14 mouse cellular contexts compared by ENCODE assay signal in genomic region chr14:97258461-97258860, GRCm38 (mm10).
"Had no signal": no experiment of that assay in that cellular context is flagged by ENCODE, and none has a peak within 500 bp of the region (broad histone marks: within the 10 kb centered on the region; RNA-seq: fewer than 3 reads in every experiment).

No protein-coding gene starts in this region.

- H3K9me3 ChIP-seq: limb, embryonic 10.5 days; liver, embryonic 15.5 days; midbrain, embryonic 15.5 days had no signal

- H3K4me2 ChIP-seq: liver, embryonic 11.5 days; liver, embryonic 15.5 days; midbrain, embryonic 15.5 days had no signal

- H3K4me3 ChIP-seq: left cerebral cortex, adult 2 months; limb, embryonic 10.5 days; liver, embryonic 15.5 days; midbrain, embryonic 15.5 days had no signal

- DNase-seq: kidney, adult 11 months; kidney, adult 9 months; kidney, postnatal 10 days; lung, adult 2 months; lung, postnatal 14 days; right cerebral cortex, adult 18-20 months; right cerebral cortex, postnatal 25 days; thymus, postnatal 4 days had no signal

- H3K9ac ChIP-seq: liver, embryonic 15.5 days; midbrain, embryonic 15.5 days had no signal

- H3K27me3 ChIP-seq: liver, embryonic 15.5 days; midbrain, embryonic 15.5 days had no signal

- ATAC-seq: midbrain, embryonic 15.5 days had no signal

- H3K27ac ChIP-seq: left cerebral cortex, adult 2 months; limb, embryonic 10.5 days; liver, embryonic 15.5 days; macrophage; midbrain, embryonic 15.5 days had no signal

- H3K36me3 ChIP-seq: limb, embryonic 10.5 days; liver, embryonic 15.5 days; midbrain, embryonic 15.5 days had no signal

- H3K4me1 ChIP-seq: limb, embryonic 10.5 days; liver, embryonic 15.5 days; midbrain, embryonic 15.5 days had no signal
